Mouse (Mus musculus) lung, embryonic 15.5 days (tissue): ENCODE data around the gene Ssr1. TPM values are rescaled to one million over a fixed set of nuclear protein-coding genes. Genes with fewer than 3 reads are reported as not detected.

ENCODE experiments used
- ATAC-seq: fragments of 200-750 bp; cut with Nextera tagmentation; 2 replicates; pipeline ENCODE4 v1.8.0; 2017; ENCODE audit warnings: moderate number of reproducible peaks, borderline replicate concordance; ENCODE audit not compliant: low FRiP score, low TSS enrichment; ENCODE audit errors: extremely low read depth
- H3K27ac ChIP-seq: fragments of 300-500 bp; sonication (generic); 2 replicates; pipeline ENCODE4 v1.5.1; 2015; ENCODE audit warnings: moderate library complexity, mild to moderate bottlenecking, inconsistent platforms
- H3K27me3 ChIP-seq: fragments of 300-500 bp; sonication (generic); 2 replicates; pipeline ENCODE4 v1.6.1; 2015; ENCODE audit warnings: inconsistent platforms
- H3K36me3 ChIP-seq: fragments of 300-500 bp; sonication (generic); 2 replicates; pipeline ENCODE4 v1.6.1; 2015; ENCODE audit warnings: inconsistent platforms
- H3K4me1 ChIP-seq: fragments of 300-500 bp; sonication (generic); 2 replicates; pipeline ENCODE4 v1.6.1; 2015; ENCODE audit warnings: inconsistent platforms
- H3K4me2 ChIP-seq: fragments of 300-500 bp; sonication (generic); 2 replicates; pipeline ENCODE4 v1.6.1; 2015; ENCODE audit warnings: inconsistent platforms, mild to moderate bottlenecking, moderate library complexity
- H3K4me3 ChIP-seq: fragments of 300-500 bp; sonication (generic); 2 replicates; pipeline ENCODE4 v1.5.1; 2015; ENCODE audit warnings: mild to moderate bottlenecking, inconsistent platforms
- H3K9ac ChIP-seq: fragments of 300-500 bp; sonication (generic); 2 replicates; pipeline ENCODE4 v1.6.1; 2015; ENCODE audit warnings: inconsistent platforms
- H3K9me3 ChIP-seq: fragments of 300-500 bp; sonication (generic); 2 replicates; pipeline ENCODE4 v1.6.1; 2016; ENCODE audit warnings: inconsistent platforms
- WGBS: fragments of 180-500 bp; shearing (Covaris S2); methylation state at CpG from one replicate; pipeline ENCODE4 v1.1.7; 2015; 5-methylcytosine and 5-hydroxymethylcytosine counted together
- polyA plus RNA-seq: library from polyadenylated mRNA; unstranded; fragments of >200 nt; fragmentation: Nextera tagmentation; extraction: Ambion mirVana; gene quantifications from 2 replicates; pipeline ENCODE4 v1.2.1, GENCODE M21; 2015

The Ssr1 gene
- polyA plus RNA-seq, 1 experiment from 2014 or later, result 150 TPM

GRCm38 (mm10) chr13:37974731-37975130, 19.3 kb downstream of the Ssr1 start:
- Histone ChIP-seq H3K9ac (no peak overlapping the region), H3K4me2 (no peak overlapping the region), H3K4me1 (no peaks in the 10 kb centered on the region), H3K4me3 (no peak overlapping the region), H3K27ac (no peak overlapping the region), H3K36me3 (peaks cover 38% of the 10 kb centered on the region), H3K27me3 (no peaks in the 10 kb centered on the region), H3K9me3 (no peaks in the 10 kb centered on the region)
- no peak for ATAC-seq
- 84% methylated on average over 5 of the region's 5 CpGs for WGBS

- H3K4me1 ChIP-seq, result peaks cover 6% of the 10 kb centered on the region; the same call in 1 of the 2 replicates
- H3K4me2 ChIP-seq, result no peak overlapping the region
- H3K36me3 ChIP-seq, result peaks cover 31% of the 10 kb centered on the region
- 80% methylated on average over 6 of the region's 6 CpGs for WGBS
- H3K27ac ChIP-seq, result no peak overlapping the region
- no peak overlapping the region for H3K9ac ChIP-seq
- H3K4me3 ChIP-seq, result no peak overlapping the region
- no peaks in the 10 kb centered on the region for H3K9me3 ChIP-seq
- no peak for ATAC-seq
- H3K27me3 ChIP-seq, result no peaks in the 10 kb centered on the region
Measured at GRCm38 (mm10) chr13:37974036-37974435, 20.0 kb downstream of the Ssr1 start.

- Histone ChIP-seq H3K27me3 (no peaks in the 10 kb centered on the region), H3K9ac (no peak overlapping the region), H3K4me3 (no peak overlapping the region), H3K4me1 (peaks cover 32% of the 10 kb centered on the region), H3K9me3 (no peaks in the 10 kb centered on the region), H3K27ac (no peak overlapping the region), H3K36me3 (peaks cover 6% of the 10 kb centered on the region; the same call in 1 of the 2 replicates), H3K4me2 (no peak overlapping the region)
- 67% methylated on average over 11 of the region's 11 CpGs for WGBS
- ATAC-seq, result no peak
Measured at GRCm38 (mm10) chr13:37970887-37971530, 23.0 kb downstream of the Ssr1 start.

- H3K9me3 ChIP-seq, result no peaks in the 10 kb centered on the region
- no peaks in the 10 kb centered on the region for H3K27me3 ChIP-seq
- no peak overlapping the region for H3K4me2 ChIP-seq
- no peak overlapping the region for H3K27ac ChIP-seq
- no peak overlapping the region for H3K9ac ChIP-seq
- peaks cover 36% of the 10 kb centered on the region for H3K4me1 ChIP-seq
- no peaks in the 10 kb centered on the region for H3K36me3 ChIP-seq
- 60% methylated on average over 8 of the region's 8 CpGs for WGBS
- ATAC-seq, result no peak
- no peak overlapping the region for H3K4me3 ChIP-seq
Measured at GRCm38 (mm10) chr13:37969988-37970387, 24.0 kb downstream of the Ssr1 start.

GRCm38 (mm10) chr13:37969337-37969736, 24.7 kb downstream of the Ssr1 start:
- H3K4me3 ChIP-seq, result no peak overlapping the region
- H3K27ac ChIP-seq, result no peak overlapping the region
- peaks cover 42% of the 10 kb centered on the region for H3K4me1 ChIP-seq
- no peak for ATAC-seq
- H3K36me3 ChIP-seq, result no peaks in the 10 kb centered on the region
- no peaks in the 10 kb centered on the region for H3K27me3 ChIP-seq
- no peaks in the 10 kb centered on the region for H3K9me3 ChIP-seq
- WGBS, result 7% methylated on average over 14 of the region's 14 CpGs
- 0 out of 2 replicates have a peak overlapping the region, but pooled peaks have one; percentile 26 for H3K4me2 ChIP-seq
- no peak overlapping the region for H3K9ac ChIP-seq

- Histone ChIP-seq H3K9ac (no peak overlapping the region), H3K9me3 (no peaks in the 10 kb centered on the region), H3K27me3 (no peaks in the 10 kb centered on the region), H3K4me3 (no peak overlapping the region), H3K4me1 (peaks cover 51% of the 10 kb centered on the region), H3K4me2 (peak overlapping the region; percentile 39), H3K27ac (peak overlapping the region; percentile 70), H3K36me3 (no peaks in the 10 kb centered on the region)
- WGBS, result 29% methylated on average over 10 of the region's 10 CpGs
- ATAC-seq, result no peak
Measured at GRCm38 (mm10) chr13:37967565-37967964, 26.5 kb downstream of the Ssr1 start.

- Histone ChIP-seq H3K4me3 (no peak overlapping the region), H3K27ac (peak overlapping the region; percentile 70), H3K9ac (no peak overlapping the region), H3K4me1 (peaks cover 51% of the 10 kb centered on the region), H3K27me3 (no peaks in the 10 kb centered on the region), H3K36me3 (no peaks in the 10 kb centered on the region), H3K4me2 (peak overlapping the region; percentile 39), H3K9me3 (no peaks in the 10 kb centered on the region)
- 19% methylated on average over 12 of the region's 12 CpGs for WGBS
- ATAC-seq, result peak; percentile 72
Measured at GRCm38 (mm10) chr13:37967052-37967437, 27.0 kb downstream of the Ssr1 start.

- Histone ChIP-seq H3K27me3 (no peaks in the 10 kb centered on the region), H3K27ac (peak overlapping the region; percentile 20), H3K9me3 (no peaks in the 10 kb centered on the region), H3K9ac (no peak overlapping the region), H3K36me3 (no peaks in the 10 kb centered on the region), H3K4me1 (peaks cover 51% of the 10 kb centered on the region), H3K4me2 (no peak overlapping the region), H3K4me3 (no peak overlapping the region)
- ATAC-seq, result peak; percentile 29
- WGBS, result 66% methylated on average over 15 of the region's 15 CpGs
Measured at GRCm38 (mm10) chr13:37966256-37967051, 27.6 kb downstream of the Ssr1 start.

- Histone ChIP-seq H3K27ac (no peak overlapping the region), H3K4me1 (peaks cover 51% of the 10 kb centered on the region), H3K4me2 (no peak overlapping the region), H3K4me3 (no peak overlapping the region), H3K9me3 (no peaks in the 10 kb centered on the region), H3K9ac (no peak overlapping the region), H3K27me3 (no peaks in the 10 kb centered on the region), H3K36me3 (no peaks in the 10 kb centered on the region)
- 51% methylated on average over 17 of the region's 17 CpGs for WGBS
- no peak for ATAC-seq
Measured at GRCm38 (mm10) chr13:37965126-37965914, 28.7 kb downstream of the Ssr1 start.

- Histone ChIP-seq H3K9me3 (no peaks in the 10 kb centered on the region), H3K4me2 (peak overlapping the region; percentile 65), H3K9ac (peak overlapping the region; percentile 30; the same call in 1 of the 2 replicates), H3K4me1 (peaks cover 49% of the 10 kb centered on the region), H3K36me3 (no peaks in the 10 kb centered on the region), H3K27ac (peak overlapping the region; percentile 24; the same call in 1 of the 2 replicates), H3K27me3 (no peaks in the 10 kb centered on the region), H3K4me3 (peak overlapping the region; percentile 44)
- WGBS, result 40% methylated on average over 20 of the region's 20 CpGs
- ATAC-seq, result no peak
Measured at GRCm38 (mm10) chr13:37964128-37965087, 29.6 kb downstream of the Ssr1 start.
